Mouse (Mus musculus) cerebellum, adult 2 months (tissue): ENCODE measurements at regions not wholly inside any gene's neighbourhood (a gene's known extent, or its start where the extent isn't known, plus 50 kb on each side); places are given as distances from the start of the nearest gene placed in this dataset.
A peak's percentile ranks its signal among the peaks of the same experiment; 100 is the strongest.

ENCODE experiments used
- DNase-seq, 2 experiments: peaks; one replicate each; pipeline ENCODE4 v3.0.0; 2021
- H3K27ac ChIP-seq: fragments of 200-500 bp; 2 replicates; pipeline ENCODE4 v1.5.1; 2012; ENCODE audit warnings: low read length, control low read depth, inconsistent platforms; ENCODE audit not compliant: insufficient read depth
- H3K27me3 ChIP-seq: fragments of 200-500 bp; 2 replicates; pipeline ENCODE4 v1.6.1; 2012; ENCODE audit warnings: inconsistent platforms, mild to moderate bottlenecking, low read length, moderate library complexity; ENCODE audit not compliant: control insufficient read depth, insufficient read depth
- H3K4me1 ChIP-seq: fragments of 200-500 bp; 2 replicates; pipeline ENCODE4 v1.6.1; 2011; ENCODE audit warnings: low read length; ENCODE audit not compliant: control insufficient read depth, insufficient read depth
- H3K4me3 ChIP-seq: fragments of 200-500 bp; replicated peaks from 2 replicates; pipeline ENCODE3; 2011; ENCODE audit warnings: mild to moderate bottlenecking, low read depth, low read length, control low read depth; ENCODE audit not compliant: insufficient read depth
- CTCF ChIP-seq: fragments of 200-500 bp; IDR thresholded peaks from 2 replicates; pipeline ENCODE4 v1.5.1; 2011; ENCODE audit warnings: low read depth, mild to moderate bottlenecking, control low read depth, low read length, moderate library complexity, borderline replicate concordance; ENCODE audit not compliant: insufficient read depth
- POLR2A ChIP-seq: fragments of 200-500 bp; IDR thresholded peaks from 2 replicates; pipeline ENCODE4 v1.6.1; 2011; ENCODE audit warnings: low read length, control low read depth, borderline replicate concordance; ENCODE audit not compliant: insufficient read depth
- WGBS: fragments of 180-500 bp; shearing (Covaris S2); methylation state at CpG from one replicate; pipeline ENCODE4 v1.1.7; 2018; 5-methylcytosine and 5-hydroxymethylcytosine counted together

DNA sequence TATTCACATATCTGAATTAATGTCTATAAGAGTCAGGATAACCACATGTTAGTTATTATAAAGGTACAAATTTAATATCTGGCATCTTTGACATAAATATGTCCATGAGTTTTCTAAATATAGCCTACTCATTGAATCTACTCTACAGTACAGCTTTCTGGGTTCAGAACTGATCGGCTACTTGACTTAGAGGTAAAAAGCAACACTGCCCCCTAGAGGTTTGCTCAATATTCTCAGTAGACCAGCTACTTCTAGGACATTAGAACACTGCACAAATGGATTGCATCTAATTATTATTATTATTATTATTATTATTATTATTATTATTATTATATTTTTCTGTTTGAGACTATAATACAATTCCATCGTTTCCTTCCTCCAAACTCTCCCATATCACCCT lies 418.8 kb upstream of the Tpm3-rs7 start:
- Histone ChIP-seq H3K27ac (no peak overlapping the region), H3K4me1 (no peaks in the 10 kb centered on the region), H3K27me3 (no peaks in the 10 kb centered on the region), H3K4me3 (no peak overlapping the region)
- DNase-seq: peak in 1 of 2 experiments; percentile 2
- TF ChIP-seq POLR2A: no peak
- WGBS: 33% methylated on average over 2 of the region's 2 CpGs

DNA sequence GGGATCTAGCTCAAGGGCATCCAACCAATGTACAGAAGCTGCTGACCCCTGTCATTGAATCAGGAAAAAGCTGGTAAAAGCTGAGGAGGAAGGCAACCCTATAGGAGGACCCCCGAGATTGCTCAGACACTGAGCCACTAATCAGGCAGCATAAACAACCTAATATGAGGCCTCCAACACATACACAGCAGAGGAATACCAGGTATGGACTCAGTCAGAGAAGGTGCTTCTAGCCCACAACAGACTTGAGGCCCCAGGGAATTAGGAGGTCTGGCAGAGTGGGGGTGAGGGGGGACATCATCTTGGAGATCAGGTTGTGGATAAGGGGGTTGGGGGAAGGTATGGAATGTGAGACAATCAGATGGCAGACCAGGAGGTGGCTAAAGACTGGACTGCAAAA lies 413.2 kb upstream of the Tpm3-rs7 start:
- TF ChIP-seq POLR2A (no peak), CTCF (no peak)
- H3K27me3 ChIP-seq: no peaks in the 10 kb centered on the region
- no peak overlapping the region for H3K27ac ChIP-seq
- H3K4me1 ChIP-seq: no peaks in the 10 kb centered on the region
- DNase-seq: no peak
- 81% methylated on average over 1 of the region's 1 CpGs for WGBS
- no peak overlapping the region for H3K4me3 ChIP-seq

DNA sequence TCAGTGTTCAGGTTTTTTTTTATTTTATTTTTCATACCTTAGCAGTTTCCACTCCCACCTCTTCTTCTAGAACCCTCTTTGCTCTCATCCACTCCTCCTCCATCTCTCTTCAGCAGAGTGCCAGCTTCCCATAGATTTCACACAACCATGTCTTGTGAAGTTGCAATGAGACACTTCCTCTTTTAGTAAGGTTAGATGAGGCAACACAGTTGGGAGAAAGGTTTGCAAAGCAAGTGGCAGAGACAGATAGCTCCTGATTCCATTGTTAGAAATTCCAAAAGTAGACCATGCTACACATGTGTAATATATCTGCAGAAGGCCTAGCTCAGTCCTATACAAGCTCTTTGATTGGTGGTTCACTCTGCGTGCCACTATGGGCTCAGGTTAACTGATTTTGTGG lies 397.3 kb upstream of the Tpm3-rs7 start:
- 98% methylated on average over 1 of the region's 1 CpGs for WGBS
- Histone ChIP-seq H3K4me1 (no peaks in the 10 kb centered on the region), H3K27ac (no peak overlapping the region), H3K4me3 (no peak overlapping the region), H3K27me3 (no peaks in the 10 kb centered on the region)
- no peak for TF ChIP-seq POLR2A
- no peak for TF ChIP-seq CTCF
- no peak for DNase-seq
